Mouse (Mus musculus) heart, postnatal 14 days (tissue): ENCODE measurements around the gene Tnfsf13. TPM values are rescaled to one million over a fixed set of nuclear protein-coding genes. Genes with fewer than 3 reads are reported as not detected.
"Not testable (repeated sequence)": the region's sequence is repeated elsewhere in the genome, so short reads cannot be mapped to it uniquely, and the experiment has no call there.

Experiments used
- DNase-seq, 2 experiments: peaks; one replicate each; pipeline ENCODE4 v3.0.0; 2021 to 2022
- intact Hi-C: fragments of 180-260 bp; cut with DNase I; formaldehyde crosslinking; loops from one replicate; pipeline ENCODE4 v1.15.1; 2025
- long read RNA-seq, 2 experiments: library from polyadenylated mRNA; stranded (forward); transcript quantifications; one replicate each; pipeline ENCODE4 v2.0.0; 2021
- total RNA-seq, 2 experiments: library from RNA; stranded (reverse); gene quantifications; 2 replicates each; pipeline ENCODE4 v1.2.3; 2021

Tnfsf13 gene
- total RNA-seq = 1 to 10 TPM; 2.7 to 3.2 TPM
- long read RNA-seq, experiment 1 = 0 reads
- long read RNA-seq, experiment 2 = 0 reads

DNA sequence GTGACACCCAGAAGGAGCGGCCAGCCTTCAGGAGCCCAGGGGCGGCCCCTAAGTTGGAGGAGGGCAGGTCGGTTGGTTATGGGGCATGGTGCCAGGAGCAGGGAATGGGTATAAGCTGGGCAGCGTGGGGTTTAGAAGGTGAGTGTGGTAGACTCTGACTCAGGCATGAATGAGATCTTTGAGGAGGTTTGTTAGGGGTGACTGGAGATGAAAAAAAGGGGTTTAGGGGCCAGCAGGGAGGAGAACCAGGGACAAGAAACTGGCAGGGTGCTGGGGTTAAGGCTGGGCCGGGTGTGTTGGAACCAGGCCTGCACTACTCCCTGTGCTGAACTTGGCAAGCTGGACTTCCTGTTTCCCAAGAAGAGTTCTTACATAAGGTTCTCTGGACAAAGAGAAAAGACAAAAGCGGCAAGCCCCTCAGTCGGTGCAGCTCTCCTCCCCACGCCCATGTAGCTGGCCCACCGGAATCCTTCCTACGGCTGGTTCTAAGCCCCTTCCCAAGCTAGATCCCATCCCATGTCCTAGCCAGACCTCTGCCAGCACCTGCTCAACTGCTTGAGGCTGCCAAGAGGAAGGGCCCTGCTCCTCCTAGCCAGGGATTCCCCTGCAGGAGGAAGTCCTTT lies at the start of gene Tnfsf13:
Gene Tnfsf13 (minus strand): TSS at position 259 of the 623 bp plus-strand sequence.
- intact Hi-C loops = no loop called here
- peak; percentile 81 to 85 for DNase-seq

DNA sequence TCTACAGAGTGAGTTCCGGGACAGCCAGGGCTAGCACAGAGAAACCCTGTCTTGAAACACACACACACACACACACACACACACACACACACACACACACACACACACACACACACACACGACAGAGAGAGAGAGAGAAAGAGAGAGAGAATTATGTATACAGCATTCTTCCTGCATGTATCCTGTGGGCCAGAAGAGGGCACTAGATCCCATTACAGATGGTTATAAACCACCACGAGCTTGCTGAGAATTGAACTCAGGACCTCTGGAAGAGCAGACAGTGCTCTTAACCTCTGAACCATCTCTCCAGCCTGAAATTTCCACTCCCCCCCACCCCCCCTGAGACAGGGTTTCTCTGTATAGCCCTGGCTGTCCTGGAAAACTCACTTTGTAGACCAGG lies 45.8 kb upstream of the Tnfsf13 start:
- DNase-seq = not testable (repeated sequence)
- intact Hi-C loops = loop anchor here (5.0 kb wide), 1 partner anchor 146 kb away; the partner anchor contains the start of gene Tmem95

DNA sequence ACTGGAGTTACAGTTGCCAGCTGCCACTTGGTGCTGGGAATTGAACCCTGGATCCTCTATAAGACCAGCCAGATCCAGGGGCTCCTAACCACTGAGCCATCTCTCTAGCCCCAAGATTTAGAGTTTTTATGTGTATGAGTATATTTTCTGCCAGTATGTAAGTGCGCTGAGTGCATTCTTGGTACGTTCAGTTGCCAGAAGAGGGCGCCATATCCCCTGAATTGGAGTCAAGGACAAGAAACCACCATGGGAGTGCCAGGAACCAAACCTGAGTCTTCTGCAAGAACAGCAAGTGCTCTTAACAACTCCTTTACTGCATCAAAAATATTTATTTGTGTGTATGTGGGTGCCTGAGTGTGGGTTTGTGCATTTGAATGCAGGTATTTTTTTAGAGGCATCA lies 43.5 kb upstream of the Tnfsf13 start:
- intact Hi-C loops = no loop called here

DNA sequence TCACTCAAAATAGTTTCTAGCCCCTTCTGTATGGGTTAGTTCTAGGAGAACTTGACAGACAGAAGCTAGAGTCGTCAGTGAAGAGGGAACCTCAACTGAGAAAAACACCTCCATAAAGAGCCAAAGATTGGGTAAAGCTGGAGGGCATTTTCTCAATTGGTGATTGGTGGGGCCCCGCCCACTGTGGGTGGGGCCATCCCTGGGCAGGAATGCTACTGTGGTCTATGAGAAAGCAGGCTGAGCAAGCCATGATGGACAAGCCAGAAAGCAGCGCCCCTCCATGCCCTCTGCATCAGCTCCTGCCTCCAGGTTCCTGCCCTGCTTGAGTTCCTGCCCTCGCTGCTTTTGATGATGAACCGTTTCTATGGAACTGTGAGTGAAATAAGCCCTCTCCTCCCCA lies 40.4 kb upstream of the Tnfsf13 start:
- intact Hi-C loops = no loop called here
- DNase-seq = no peak

More for the DNA sequence above, 43.5 kb upstream of the Tnfsf13 start:
- peak; percentile 53 to 72 for DNase-seq

DNA sequence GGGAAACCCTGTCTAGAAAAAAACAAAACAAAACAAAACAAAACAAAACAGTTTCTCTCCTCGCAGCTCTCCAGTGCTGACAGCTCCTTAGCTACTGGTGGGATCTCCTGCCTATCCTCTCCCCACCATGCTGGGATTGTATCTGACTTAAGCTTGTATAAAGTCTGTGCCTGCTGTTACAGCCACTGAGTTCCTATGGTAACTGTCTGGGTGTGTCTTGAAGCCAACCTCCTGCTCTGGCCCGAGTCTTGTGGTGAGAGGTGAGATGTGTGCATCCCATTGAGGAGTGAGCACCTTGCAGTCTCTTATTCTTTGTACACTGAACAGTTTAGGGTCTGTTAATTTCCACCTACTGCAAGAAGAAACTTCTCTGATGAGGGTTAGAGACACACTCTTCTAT lies 37.5 kb upstream of the Tnfsf13 start:
- no peak for DNase-seq
- intact Hi-C loops = no loop called here

DNA sequence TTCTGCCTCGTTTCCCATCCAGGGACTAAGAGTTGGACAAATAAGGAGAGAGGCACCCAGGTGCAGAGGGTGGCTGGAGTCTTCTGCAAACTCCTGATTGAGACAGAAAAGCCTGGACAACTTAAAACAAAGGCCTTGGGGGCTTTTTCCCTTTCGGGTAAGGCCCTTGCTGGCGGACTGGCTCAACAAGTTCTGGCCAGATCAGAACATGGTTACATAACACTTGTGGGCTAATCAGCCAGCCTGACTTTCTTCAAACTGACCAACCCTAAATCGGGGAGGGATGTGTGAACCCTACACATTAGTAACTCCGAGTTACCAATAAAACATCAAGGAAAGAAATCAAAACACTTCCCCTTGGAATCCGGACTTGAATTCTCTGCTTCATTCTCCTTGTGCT lies 35.3 kb upstream of the Tnfsf13 start:
- no peak for DNase-seq
- intact Hi-C loops = no loop called here

DNA sequence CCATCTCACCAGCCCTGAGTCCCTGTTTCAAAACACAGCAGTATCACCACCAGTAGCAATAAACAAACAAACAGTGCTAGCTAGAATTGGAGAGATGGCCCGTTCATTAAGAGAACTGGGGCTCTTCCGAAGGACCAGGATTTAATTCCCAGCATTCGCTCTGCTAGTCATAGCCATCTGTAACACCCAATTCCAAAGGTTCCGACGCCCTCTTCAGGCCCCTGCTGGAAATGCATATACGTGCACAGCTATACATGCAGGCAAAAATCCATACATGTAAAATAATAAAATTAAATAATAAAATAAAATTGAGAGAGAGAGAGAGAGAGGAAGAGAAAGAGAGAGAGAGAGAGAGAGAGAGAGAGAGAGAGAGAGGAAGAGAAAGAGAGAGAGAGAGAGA lies 33.8 kb upstream of the Tnfsf13 start:
- no peak for DNase-seq
- intact Hi-C loops = no loop called here

DNA sequence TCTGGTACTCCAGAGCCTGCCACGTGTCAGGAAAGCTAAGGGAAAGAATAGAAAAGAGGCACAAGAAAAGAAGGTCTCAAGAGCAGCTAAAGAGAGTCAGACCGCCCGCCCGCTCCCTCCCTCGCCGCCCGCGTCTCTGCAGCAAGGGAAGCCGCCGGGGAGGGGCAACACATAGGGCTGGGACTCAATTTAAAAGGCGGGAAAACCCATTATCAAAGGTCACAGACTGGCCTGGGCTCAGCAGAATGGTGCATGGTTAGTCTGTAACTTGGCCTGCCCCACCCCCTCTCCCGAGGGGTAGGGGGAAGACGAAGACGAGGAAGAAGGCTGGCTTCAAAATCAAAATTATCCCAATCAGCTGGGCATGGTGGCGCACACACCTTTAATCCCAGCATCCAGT lies 33.1 kb upstream of the Tnfsf13 start:
- DNase-seq = no peak
- intact Hi-C loops = no loop called here

DNA sequence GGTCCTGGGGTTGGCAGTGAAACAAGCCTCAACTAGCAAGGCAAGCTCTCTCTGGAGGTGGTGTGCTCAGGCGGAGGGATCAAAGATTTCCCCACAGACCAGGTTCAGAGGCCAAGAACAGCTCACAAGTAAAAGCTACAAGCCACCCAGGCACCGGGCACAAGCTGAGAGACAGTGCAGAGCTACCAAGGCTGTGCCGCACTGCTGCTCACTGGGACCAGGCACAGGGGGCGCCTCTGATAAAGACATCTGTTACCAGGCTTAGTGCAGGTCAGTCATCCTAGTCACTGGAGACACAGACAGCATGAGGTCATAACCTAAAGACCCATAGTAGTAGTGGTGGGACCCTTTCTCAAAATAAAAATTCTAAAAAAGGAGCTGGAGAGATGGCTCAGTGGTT lies 31.4 kb upstream of the Tnfsf13 start:
- DNase-seq = no peak
- intact Hi-C loops = no loop called here

DNA sequence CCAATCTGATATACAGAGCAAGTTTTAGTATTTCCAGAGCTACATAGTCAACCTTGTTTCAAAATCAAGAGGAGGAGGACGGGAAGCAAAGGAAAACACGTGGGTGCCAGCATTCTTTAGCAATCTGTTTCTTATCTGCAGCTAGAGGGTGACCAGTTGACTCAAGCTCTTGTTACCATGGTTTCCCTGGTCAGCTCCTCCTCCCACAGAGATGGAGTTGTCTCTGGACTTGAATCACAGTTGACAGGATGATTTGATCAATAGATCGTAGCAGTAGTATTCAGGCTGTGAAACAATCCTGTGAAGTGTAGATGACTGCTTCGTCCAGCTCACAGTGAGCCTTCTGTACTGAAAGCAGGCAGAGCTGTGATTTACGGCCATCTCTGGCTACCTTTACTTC lies 30.3 kb upstream of the Tnfsf13 start:
- intact Hi-C loops = loop anchor here (1.0 kb wide), 1 partner anchor 33 kb away; no protein-coding TSS in a partner anchor
- no peak for DNase-seq

DNA sequence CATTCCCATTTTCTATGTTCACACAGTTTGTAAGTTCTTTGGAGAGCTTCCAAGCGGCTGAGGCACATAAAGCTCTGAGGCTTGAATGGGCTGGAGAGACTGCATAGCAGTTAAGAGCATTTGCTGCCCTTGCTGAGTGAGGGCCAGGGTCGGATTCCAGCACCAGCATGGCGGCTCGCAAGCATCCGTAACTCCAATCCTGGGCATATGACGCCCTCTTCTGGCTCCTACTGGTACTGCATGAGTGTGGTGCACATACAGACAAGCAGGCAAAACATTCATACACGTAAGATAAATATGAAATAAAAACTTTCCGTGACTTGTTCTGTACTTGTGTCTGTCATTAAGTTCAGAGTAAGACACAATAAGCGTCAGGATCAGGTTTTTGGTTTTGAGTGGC lies 29.9 kb upstream of the Tnfsf13 start:
- DNase-seq = peak; percentile 28 to 52
- intact Hi-C loops = loop anchor here (1.0 kb wide), 1 partner anchor 32 kb away; no protein-coding TSS in a partner anchor

DNA sequence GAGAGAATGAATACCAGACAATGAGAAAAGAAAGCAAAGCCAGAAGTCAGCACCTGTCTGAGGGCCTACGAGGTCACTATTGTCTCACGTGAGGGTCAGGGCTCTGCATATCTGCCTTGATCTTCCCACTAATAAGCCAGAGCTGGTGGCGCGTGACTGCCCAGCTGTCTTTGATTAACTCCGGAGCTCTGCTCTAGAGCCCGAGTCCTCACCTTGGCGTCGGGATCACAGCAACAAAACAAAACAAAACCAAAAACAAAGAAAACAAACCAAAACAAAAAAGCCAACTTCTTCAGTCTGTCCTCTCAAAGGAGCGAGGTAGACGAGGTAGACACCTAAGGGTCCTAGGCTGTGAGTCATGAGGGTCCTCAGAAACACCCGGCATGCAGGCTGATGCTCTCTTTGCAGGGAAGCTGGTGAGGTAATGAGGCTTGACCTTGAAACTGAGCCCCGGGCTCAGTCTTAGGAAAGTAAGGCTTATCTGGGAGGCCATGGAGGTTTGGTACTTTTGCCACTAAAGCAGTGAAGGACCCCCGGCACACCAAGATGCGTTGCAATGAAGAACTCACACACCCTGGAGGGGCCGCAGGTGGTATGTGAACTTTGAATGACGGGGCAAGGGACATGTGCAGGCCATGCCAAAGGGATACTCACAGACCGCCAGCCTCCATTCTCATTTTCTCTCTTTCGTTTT lies 29.2 kb upstream of the Tnfsf13 start:
- no peak for DNase-seq
- intact Hi-C loops = loop anchor here (1.0 kb wide), 1 partner anchor 31 kb away; no protein-coding TSS in a partner anchor

DNA sequence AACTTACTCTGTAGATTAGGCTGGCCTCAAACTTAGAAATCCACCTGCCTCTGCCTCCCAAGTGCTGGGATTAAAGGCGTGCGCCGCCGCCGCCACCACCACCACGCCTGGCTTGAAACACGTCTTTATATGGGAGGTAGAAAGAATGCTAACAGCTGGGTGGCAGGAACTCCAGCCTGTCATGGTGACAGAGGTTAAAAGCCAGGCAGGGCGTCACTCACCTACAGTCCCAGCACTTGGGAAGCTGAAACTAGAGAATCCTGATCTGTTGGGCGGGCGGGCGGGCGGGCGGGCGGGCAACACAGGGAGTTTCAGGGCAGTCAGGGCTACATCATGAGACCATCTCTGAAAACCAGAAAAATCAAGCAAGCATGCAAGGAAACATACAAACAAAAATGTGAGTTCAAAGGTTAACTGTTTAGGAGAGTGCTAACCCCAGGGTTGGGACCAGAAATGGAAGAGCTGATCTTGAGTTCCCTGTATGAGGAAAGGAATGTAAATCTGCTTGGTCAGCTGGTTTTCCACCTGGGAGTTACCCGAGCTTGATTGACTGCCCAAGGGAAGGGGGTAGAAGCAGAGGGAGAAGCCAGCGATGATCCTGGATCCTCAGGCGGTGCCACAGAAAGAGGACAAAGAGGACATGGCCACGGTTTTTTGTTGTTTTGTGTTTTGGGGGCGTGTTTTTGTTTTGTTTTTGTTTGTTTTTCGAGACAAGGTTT lies 27.5 kb upstream of the Tnfsf13 start:
- no peak for DNase-seq
- intact Hi-C loops = no loop called here

DNA sequence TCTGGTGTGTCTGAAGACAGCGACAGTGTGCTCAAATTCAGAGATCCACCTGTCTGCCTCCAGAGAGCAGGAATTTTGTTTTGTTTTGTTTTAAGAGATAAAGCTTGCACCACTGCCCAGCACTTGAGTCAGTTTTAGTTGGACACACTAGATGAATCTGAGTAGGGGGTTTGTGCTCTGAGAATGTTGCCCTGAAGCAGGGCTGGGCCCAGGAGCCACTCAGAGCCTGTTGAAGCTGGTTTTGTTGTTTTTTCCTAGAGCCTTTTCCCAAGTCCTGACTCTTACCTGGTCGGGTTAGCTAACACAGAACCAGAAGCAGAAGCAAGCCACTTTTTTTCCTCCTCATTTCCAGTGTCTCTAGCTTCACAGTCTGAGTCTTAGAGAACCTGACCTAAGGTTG lies 25.5 kb upstream of the Tnfsf13 start:
- DNase-seq = no peak
- intact Hi-C loops = no loop called here

DNA sequence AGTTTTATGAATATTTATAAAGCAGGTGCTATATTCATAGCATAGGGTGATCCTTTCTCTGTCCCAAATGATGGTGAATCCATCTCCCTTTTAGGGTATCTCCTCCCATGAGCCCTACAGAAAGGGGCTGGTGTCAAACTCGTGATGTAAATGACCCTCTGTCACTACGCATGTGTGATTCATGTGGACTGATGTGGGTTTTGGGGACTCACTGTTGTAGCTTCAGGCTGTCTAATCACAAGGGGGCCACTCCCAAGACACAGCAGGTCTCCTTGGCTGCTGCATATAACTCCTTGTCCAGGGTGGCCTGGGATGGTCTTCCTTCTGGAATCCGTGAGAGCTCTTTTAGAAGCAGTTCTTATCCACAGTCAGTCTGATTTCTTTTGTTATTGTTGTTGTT lies 24.9 kb upstream of the Tnfsf13 start:
- DNase-seq = no peak
- intact Hi-C loops = no loop called here

DNA sequence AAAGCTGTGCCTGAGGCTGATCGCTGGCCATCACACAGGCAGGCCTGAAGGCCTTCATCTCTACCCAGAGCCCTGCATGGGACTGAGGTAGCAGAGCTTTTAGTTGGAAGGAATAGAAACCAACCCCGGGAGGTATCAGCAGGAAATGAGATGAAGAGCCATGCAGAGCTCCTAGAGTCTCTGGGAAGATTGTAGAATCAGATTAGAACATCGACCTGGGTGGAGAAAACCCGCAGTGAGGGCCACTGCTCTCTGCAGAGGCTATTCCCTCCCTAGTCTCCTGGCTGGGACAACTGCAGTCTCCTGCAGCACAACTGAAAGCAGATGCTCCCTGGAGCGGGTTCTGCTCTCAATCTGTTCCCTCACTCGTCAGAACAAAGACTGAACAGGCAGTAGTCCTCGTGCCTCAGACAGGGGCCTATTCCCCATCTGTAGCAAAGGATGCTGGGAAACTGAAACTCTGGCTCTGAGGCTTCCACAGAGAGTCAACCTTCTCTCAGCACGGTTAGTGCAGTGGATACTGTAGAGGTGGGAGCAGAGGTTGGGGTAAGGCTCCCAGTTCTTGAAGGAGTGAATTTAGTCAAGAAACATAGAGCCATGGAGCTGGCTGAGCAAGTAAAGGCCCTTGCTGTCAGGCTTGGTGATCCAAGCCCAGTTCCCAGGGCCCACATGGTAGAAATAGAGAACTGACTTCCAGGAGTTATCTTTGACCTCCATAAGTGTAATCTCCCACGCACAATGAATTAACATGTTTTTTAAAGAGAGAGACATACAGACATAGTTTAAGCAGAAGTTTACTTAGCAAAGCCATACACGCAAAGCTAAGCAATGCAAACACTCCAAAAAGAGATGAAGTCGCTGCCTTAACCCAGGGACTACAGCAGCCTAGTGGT lies 24.2 kb upstream of the Tnfsf13 start:
- intact Hi-C loops = no loop called here
- DNase-seq = no peak

DNA sequence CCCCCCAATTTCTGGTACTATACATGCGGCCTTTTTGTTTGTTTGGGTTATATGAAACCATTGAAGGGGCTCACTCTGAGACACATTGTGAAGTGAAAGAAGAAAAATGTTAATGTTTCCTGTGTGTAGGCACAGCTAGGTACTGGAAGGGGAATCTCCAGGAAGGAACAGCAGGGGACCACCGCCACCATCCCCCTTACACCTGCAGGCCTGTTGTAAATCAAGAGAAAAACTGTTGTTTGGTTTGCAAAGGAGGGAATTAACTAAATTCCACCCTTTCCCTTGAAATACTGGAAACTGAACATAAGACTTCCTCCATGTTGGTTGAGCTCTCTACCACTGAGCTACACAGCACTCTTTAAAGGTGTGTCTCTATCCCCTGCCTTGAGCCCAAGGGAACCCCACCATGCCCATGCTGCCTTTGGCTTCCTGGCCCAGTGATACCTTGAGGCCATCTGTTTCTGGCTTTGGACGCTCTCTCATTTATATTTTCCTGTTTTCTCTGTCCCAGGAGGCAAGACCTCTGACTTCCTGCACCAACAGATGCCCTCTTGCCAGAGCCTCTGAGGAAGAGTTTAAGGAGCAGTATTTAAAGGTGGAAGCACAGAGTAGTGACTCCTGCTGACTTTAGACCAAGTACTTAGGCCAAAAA lies 23.2 kb upstream of the Tnfsf13 start:
- intact Hi-C loops = no loop called here
- no peak for DNase-seq

DNA sequence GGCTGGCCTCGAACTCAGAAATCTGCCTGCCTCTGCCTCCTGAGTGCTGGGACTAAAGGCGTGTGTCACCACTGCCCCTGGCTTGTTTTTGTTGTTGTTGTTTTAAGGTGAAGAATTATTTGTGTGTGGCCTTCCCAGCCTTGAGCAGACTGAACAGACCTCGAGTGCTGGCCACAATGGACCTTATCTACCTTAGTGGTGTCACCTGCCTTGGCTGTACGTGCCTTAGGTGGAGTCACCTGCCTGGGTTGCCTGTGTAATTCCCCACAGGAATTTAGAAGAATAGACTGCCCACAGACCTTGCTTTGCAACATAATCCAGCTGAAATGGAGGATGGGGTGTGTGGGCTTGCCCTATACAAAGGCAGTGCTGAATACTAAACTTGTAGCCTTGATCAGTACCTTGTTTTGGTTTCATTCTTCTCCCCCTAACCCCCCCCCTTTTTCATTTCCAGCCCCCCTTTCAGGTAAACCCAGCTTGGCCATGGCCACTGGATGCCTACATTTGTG lies 22.3 kb upstream of the Tnfsf13 start:
- intact Hi-C loops = no loop called here

DNA sequence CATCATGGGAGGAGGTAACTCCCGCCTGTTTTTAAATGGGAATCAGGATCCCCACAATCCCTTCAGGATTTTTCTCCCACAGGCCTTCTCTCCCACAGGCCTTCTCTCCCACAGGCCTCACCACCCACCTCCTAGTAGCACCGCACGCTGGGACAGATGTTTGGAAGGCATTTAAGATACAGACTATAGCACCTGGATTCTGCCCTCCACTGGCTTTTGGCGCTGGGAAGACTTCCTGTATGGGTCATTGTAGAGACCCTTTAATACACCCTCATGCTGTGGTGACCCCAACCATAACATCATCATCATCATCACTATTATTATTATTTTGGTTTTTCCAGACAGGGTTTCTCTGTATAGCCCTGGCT lies 21.9 kb upstream of the Tnfsf13 start:
- intact Hi-C loops = no loop called here
- no peak for DNase-seq

More for the DNA sequence above, 22.3 kb upstream of the Tnfsf13 start:
- no peak for DNase-seq
